Mouse (Mus musculus) liver, embryonic 14.5 days (tissue): ENCODE data around the gene Ankrd33b. TPM values are rescaled to one million over a fixed set of nuclear protein-coding genes. Genes with fewer than 3 reads are reported as not detected.

Experiments
- ATAC-seq: fragments of 200-750 bp; cut with Nextera tagmentation; 2 replicates; pipeline ENCODE4 v1.8.0; 2017; ENCODE audit warnings: moderate number of reproducible peaks, mild to moderate bottlenecking, moderate library complexity; ENCODE audit not compliant: insufficient read depth
- DNase-seq, 3 experiments: peaks; one replicate each; pipeline ENCODE4 v3.0.0-alpha.2; 2012 to 2013; ENCODE audit warnings: low read depth in 3 of 3, low spot score in 3 of 3
- H3K27ac ChIP-seq: fragments of 300-500 bp; sonication (generic); 2 replicates; pipeline ENCODE4 v1.5.1; 2014; ENCODE audit warnings: moderate library complexity, mild to moderate bottlenecking, control low read depth, inconsistent platforms
- H3K27me3 ChIP-seq: fragments of 300-500 bp; sonication (generic); 2 replicates; pipeline ENCODE4 v1.6.1; 2014; ENCODE audit warnings: mild to moderate bottlenecking, low read length, moderate library complexity; ENCODE audit not compliant: control insufficient read depth, insufficient read depth
- H3K36me3 ChIP-seq: fragments of 300-500 bp; sonication (generic); replicated peaks from 2 replicates; pipeline ENCODE4 v1.6.1; 2014; ENCODE audit warnings: low read depth; ENCODE audit not compliant: control insufficient read depth, insufficient read depth
- H3K4me1 ChIP-seq, 2 experiments: fragments of 200-500 bp in 1 of 2; fragments of 300-500 bp in 1 of 2; sonication (generic) in 1 of 2; replicated peaks; 2 replicates each; pipeline ENCODE4 v1.6.1; 2012 to 2014; ENCODE audit warnings: antibody characterized with exemption in 1 of 2, inconsistent platforms in 1 of 2, low read length in 1 of 2; ENCODE audit not compliant: control insufficient read depth in 2 of 2, insufficient read depth in 2 of 2
- H3K4me2 ChIP-seq: fragments of 300-500 bp; sonication (generic); 2 replicates; pipeline ENCODE4 v1.6.1; 2014; ENCODE audit warnings: low read depth, mild to moderate bottlenecking, control low read depth, moderate library complexity
- H3K4me3 ChIP-seq, 2 experiments: fragments of 200-500 bp in 1 of 2; fragments of 300-500 bp in 1 of 2; sonication (generic) in 1 of 2; 2 replicates each; pipeline ENCODE4 v1.5.1; 2012 to 2014; ENCODE audit warnings: low read depth in 2 of 2, low read length in 2 of 2, mild to moderate bottlenecking in 2 of 2, control low read depth in 1 of 2, inconsistent platforms in 1 of 2, moderate library complexity in 1 of 2; ENCODE audit not compliant: insufficient read depth in 1 of 2
- H3K9ac ChIP-seq: fragments of 300-500 bp; sonication (generic); replicated peaks from 2 replicates; pipeline ENCODE4 v1.6.1; 2014; ENCODE audit warnings: mild to moderate bottlenecking, control low read depth, moderate library complexity
- H3K9me3 ChIP-seq: fragments of 300-500 bp; sonication (generic); 2 replicates; pipeline ENCODE4 v1.6.1; 2016; ENCODE audit warnings: low read length, mixed read lengths; ENCODE audit not compliant: control insufficient read depth
- CTCF ChIP-seq: IDR thresholded peaks from 2 replicates; pipeline ENCODE4 v1.5.1; 2016; ENCODE audit warnings: antibody characterized with exemption, low read depth, control low read depth
- EP300 ChIP-seq: IDR thresholded peaks from 2 replicates; pipeline ENCODE4 v1.6.1; 2016; ENCODE audit warnings: antibody characterized with exemption, low read depth
- WGBS: fragments of 180-500 bp; shearing (Covaris S2); extraction: QIAGEN DNeasy Blood & Tissue Kit; methylation state at CpG from one replicate; pipeline ENCODE4 v1.1.7; 2014; ENCODE audit not compliant: insufficient replicate concordance; 5-methylcytosine and 5-hydroxymethylcytosine counted together
- polyA plus RNA-seq, 2 experiments: library from polyadenylated mRNA; depleted of rRNA in 1 of 2; stranded (reverse) in 1 of 2; unstranded in 1 of 2; fragments of >200 nt; fragmentation: Nextera tagmentation in 1 of 2; extraction: Ambion mirVana in 1 of 2; gene quantifications; 2 replicates each; pipeline versions ENCODE4 v1.2.1 to v1.2.3; 2012 to 2014

Gene Ankrd33b
- polyA plus RNA-seq, 2 experiments, result 0.19 to 0.27 TPM

DNA sequence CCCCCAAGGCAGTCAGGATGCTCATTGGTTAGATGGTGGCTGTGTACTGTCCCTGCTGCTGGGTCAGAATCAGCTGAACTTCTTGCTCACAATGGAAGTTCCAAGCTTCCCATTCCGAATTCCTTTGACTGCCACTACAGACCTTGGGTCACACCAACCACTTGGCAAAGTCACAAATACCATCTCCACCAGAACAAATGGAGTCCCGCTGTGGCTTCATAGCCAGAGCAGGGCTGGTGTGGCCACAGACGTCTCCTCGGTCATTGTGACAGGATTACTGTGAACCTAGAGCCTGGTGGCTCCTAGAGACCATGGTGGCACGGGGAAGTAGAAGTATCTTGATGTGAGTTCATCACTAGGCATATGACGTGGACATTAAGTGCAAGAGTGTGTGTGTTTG is 99.4 kb downstream of the Ankrd33b start:
- DNase-seq (no peak), ATAC-seq (no peak)
- Histone ChIP-seq H3K4me1 (no peaks in the 10 kb centered on the region), H3K36me3 (no peaks in the 10 kb centered on the region; the same call in 1 of the 2 replicates), H3K9ac (no peak overlapping the region), H3K4me2 (no peak overlapping the region), H3K9me3 (no peaks in the 10 kb centered on the region), H3K27me3 (no peaks in the 10 kb centered on the region), H3K27ac (no peak overlapping the region), H3K4me3 (no peak overlapping the region)
- TF ChIP-seq CTCF (no peak), EP300 (no peak)
- WGBS, result 61% methylated on average over 6 of the region's 6 CpGs

DNA sequence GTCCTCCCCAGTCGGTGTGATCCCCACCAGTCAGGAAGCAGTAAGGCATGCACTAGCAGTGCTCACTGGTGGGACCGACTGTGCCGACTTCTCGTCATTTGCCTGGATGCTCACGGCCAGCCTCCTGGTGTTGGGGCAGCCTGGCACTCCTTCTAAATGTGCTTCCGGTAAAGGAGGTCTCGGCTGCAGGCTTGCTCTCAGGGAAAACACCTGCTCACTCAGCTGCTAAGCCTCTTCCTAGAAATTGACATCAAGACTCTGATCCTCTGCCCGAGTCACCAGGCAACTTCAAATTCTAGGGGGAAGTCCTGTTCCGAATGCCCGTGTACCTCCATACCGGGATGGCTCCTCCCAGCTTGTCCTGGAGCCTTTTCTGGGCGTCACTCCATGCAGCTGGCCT is 101.7 kb downstream of the Ankrd33b start:
- DNase-seq (no peak), ATAC-seq (no peak)
- Histone ChIP-seq H3K27me3 (no peaks in the 10 kb centered on the region), H3K4me2 (no peak overlapping the region), H3K9ac (no peak overlapping the region), H3K36me3 (no peaks in the 10 kb centered on the region), H3K9me3 (no peaks in the 10 kb centered on the region), H3K27ac (no peak overlapping the region), H3K4me3 (no peak overlapping the region), H3K4me1 (no peaks in the 10 kb centered on the region)
- 77% methylated on average over 12 of the region's 12 CpGs for WGBS
- no peak for TF ChIP-seq EP300
- TF ChIP-seq CTCF, result no peak

DNA sequence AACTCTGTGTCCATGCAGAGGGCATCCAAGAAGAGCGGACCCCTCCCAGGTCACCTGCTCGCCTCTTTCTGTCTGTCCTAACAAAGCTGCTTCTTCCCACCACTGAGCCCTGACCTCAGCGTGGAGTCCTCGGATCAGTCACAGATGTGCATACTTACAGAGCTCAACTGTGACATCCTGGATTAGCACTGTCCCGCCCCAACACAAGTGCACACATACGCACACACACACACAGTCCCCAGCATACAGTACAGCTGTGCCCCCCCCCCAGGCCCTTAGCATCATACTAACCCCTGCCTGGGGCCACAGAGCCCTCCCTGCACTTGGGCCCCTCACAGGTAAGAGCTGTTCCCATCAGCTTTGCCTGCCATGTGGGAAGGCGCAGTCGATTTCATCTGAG is 102.1 kb downstream of the Ankrd33b start:
- DNase-seq (no peak), ATAC-seq (no peak)
- Histone ChIP-seq H3K27ac (no peak overlapping the region), H3K4me1 (no peaks in the 10 kb centered on the region), H3K36me3 (no peaks in the 10 kb centered on the region), H3K9me3 (no peaks in the 10 kb centered on the region), H3K9ac (no peak overlapping the region), H3K4me3 (no peak overlapping the region), H3K4me2 (no peak overlapping the region), H3K27me3 (no peaks in the 10 kb centered on the region)
- WGBS, result 82% methylated on average over 8 of the region's 8 CpGs
- TF ChIP-seq EP300 (no peak), CTCF (no peak)

DNA sequence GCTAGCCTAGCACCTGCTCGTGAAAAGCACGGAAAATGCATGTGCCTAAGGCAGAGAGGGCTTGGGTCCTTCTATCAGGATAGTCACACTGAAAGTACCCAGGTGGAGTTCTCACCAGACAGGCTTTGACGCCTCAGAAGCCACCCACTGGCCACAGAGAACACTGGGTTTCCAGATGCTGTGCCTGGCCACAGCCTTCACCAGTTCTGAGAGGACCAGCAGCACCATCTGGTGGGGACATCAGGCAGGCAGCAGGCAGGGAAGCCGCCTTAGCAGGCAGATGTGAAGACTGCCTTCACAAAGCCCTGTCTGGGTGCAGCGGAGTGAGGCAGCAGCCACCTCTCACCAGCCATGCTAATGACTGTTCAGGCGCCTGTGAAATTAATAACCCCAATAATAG is 102.7 kb downstream of the Ankrd33b start:
- Histone ChIP-seq H3K4me1 (no peaks in the 10 kb centered on the region), H3K27me3 (no peaks in the 10 kb centered on the region), H3K4me2 (no peak overlapping the region), H3K27ac (no peak overlapping the region), H3K36me3 (no peaks in the 10 kb centered on the region), H3K9ac (no peak overlapping the region), H3K4me3 (no peak overlapping the region), H3K9me3 (no peaks in the 10 kb centered on the region)
- DNase-seq (no peak), ATAC-seq (peak; percentile 29; the same call in 1 of the 2 replicates)
- TF ChIP-seq CTCF (peak; percentile 92), EP300 (no peak)
- 40% methylated on average over 6 of the region's 6 CpGs for WGBS

DNA sequence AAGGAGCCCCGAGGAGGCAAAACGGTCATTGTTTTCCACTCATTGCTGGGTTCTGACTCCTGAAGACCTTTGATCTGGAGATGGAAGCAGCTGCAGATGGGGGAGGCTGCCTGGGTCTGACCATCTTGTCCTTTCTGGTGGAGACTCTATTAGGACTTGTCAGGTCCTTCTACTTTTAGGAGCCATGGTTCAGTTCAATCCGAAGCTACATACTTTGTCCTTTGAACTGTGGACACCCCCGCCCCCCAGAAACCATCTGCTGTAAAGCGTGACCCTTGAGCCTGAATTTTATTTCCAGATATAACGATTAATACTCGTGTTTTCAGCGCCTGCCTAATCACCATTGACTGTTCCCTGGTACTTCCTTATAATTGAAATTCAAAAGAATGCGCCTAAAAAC is 105.2 kb downstream of the Ankrd33b start:
- TF ChIP-seq CTCF, result no peak
- no peak for TF ChIP-seq EP300
- WGBS, result 57% methylated on average over 9 of the region's 9 CpGs
- no peak for DNase-seq

More for the DNA sequence above, 105.2 kb downstream of the Ankrd33b start:
- Histone ChIP-seq H3K4me3 (no peak overlapping the region), H3K9ac (no peak overlapping the region), H3K27me3 (no peaks in the 10 kb centered on the region), H3K9me3 (no peaks in the 10 kb centered on the region), H3K4me2 (no peak overlapping the region), H3K36me3 (no peaks in the 10 kb centered on the region), H3K4me1 (no peaks in the 10 kb centered on the region), H3K27ac (no peak overlapping the region)
- ATAC-seq, result no peak
